9 mouse cellular contexts compared by ENCODE assay signal in genomic region chr5:134530830-134531229, GRCm38 (mm10). TPM values are rescaled to one million over a fixed set of nuclear protein-coding genes. Genes with fewer than 3 reads are reported as not detected.
DNase-seq lines count a peak whose midpoint lies in the region; ATAC-seq lines count a peak whose summit lies in the region.
"Had no signal": no experiment of that assay in that cellular context is flagged by ENCODE, and none has a peak within 500 bp of the region (broad histone marks: within the 10 kb centered on the region; RNA-seq: fewer than 3 reads in every experiment).

No protein-coding gene starts in this region.

- no peaks in the 10 kb centered on the region for H3K9me3 ChIP-seq in heart, embryonic 11.5 days (replicated peaks; ENCODE audit: control insufficient read depth, low read length)
- H3K9me3 ChIP-seq: midbrain, embryonic 12.5 days had no signal

- H3K9ac ChIP-seq in heart, embryonic 11.5 days (ENCODE audit: low read depth, low read length): no peak overlapping the region
- H3K9ac ChIP-seq: midbrain, embryonic 12.5 days had no signal

- DNase-seq in heart, adult 11 months: peak; percentile 95
- peak; percentile 84 for DNase-seq in adrenal gland, postnatal 14 days
- DNase-seq in frontal cortex, postnatal 14 days (ENCODE audit: low spot score in 2 of 2): peak; percentile 57 to 67
- peak; percentile 61 to 76 for DNase-seq in left cerebral cortex, adult 18-20 months (ENCODE audit: low spot score in 2 of 2)
- DNase-seq in right cerebral cortex, postnatal 4 days: peak; percentile 87
- no peak for DNase-seq in spleen, postnatal 4 days (ENCODE audit: low spot score in 2 of 2)

- H3K36me3 ChIP-seq in heart, embryonic 11.5 days (ENCODE audit: control insufficient read depth, insufficient read depth, low read length): peaks cover 4% of the 10 kb centered on the region; the same call in 1 of the 2 replicates

- no peaks in the 10 kb centered on the region for H3K27me3 ChIP-seq in heart, embryonic 11.5 days (ENCODE audit: control insufficient read depth, insufficient read depth, low read length)
- H3K27me3 ChIP-seq: midbrain, embryonic 12.5 days had no signal

- no peak overlapping the region for H3K4me2 ChIP-seq in heart, embryonic 11.5 days
- H3K4me2 ChIP-seq: midbrain, embryonic 12.5 days had no signal

- 61% methylated on average over 7 of the region's 7 CpGs for WGBS in heart, embryonic 11.5 days (ENCODE audit: insufficient replicate concordance)

- H3K4me1 ChIP-seq in heart, embryonic 11.5 days (ENCODE audit: control insufficient read depth, insufficient read depth, low read length): no peaks in the 10 kb centered on the region

- no peak for ATAC-seq in heart, embryonic 11.5 days (replicated peaks; ENCODE audit: insufficient number of reproducible peaks, low FRiP score, low TSS enrichment)
- ATAC-seq in CD4-positive, CD25-positive, alpha-beta regulatory T cell, adult 4 months: no peak

- H3K4me3 ChIP-seq in heart, embryonic 11.5 days (ENCODE audit: low read depth, low read length): no peak overlapping the region
- H3K4me3 ChIP-seq: midbrain, embryonic 12.5 days had no signal

- H3K27ac ChIP-seq in heart, embryonic 11.5 days (ENCODE audit: low read depth, low read length): no peak overlapping the region
- H3K27ac ChIP-seq: midbrain, embryonic 12.5 days had no signal

RNA-seq across cellular contexts. Expression of gene Clip2, which starts 21.4 kb away (rescaled TPM):
- polyA plus RNA-seq in heart, embryonic 11.5 days (2014; fragmentation: Nextera tagmentation; extraction: Ambion mirVana): 1.7 and 2.2 TPM in 2 replicates
- 23.4 and 25.3 TPM in 2 replicates for total RNA-seq in adrenal gland, postnatal 14 days (2021)
- 100 to 1,000 TPM; 116 to 119 TPM for total RNA-seq in left cerebral cortex, adult 18-20 months (2021)
- under 1 TPM; 0.52 to 0.54 TPM for polyA plus RNA-seq in CD4-positive, CD25-positive, alpha-beta regulatory T cell, adult 4 months (2017; shearing (Covaris generic))

RNA-seq across cellular contexts. Expression of gene Syna, which starts 29.1 kb away (rescaled TPM):
- not detected in 2 replicates for polyA plus RNA-seq in heart, embryonic 11.5 days (2014; fragmentation: Nextera tagmentation; extraction: Ambion mirVana)
- total RNA-seq in adrenal gland, postnatal 14 days (2021): not detected in 2 replicates
- total RNA-seq in left cerebral cortex, adult 18-20 months (2021): under 1 TPM in 1 of 2 experiments, not detected in 1; 0.21 TPM
- under 1 TPM in 1 of 2 experiments, not detected in 1; 0.60 TPM for polyA plus RNA-seq in CD4-positive, CD25-positive, alpha-beta regulatory T cell, adult 4 months (2017; shearing (Covaris generic))

RNA-seq across cellular contexts. Expression of gene Rfc2, which starts 50.3 kb away (rescaled TPM):
- polyA plus RNA-seq in heart, embryonic 11.5 days (2014; fragmentation: Nextera tagmentation; extraction: Ambion mirVana): 216 and 234 TPM in 2 replicates
- total RNA-seq in adrenal gland, postnatal 14 days (2021): 47.2 and 51.2 TPM in 2 replicates
- total RNA-seq in left cerebral cortex, adult 18-20 months (2021): 10 to 100 TPM; 54.9 to 64.6 TPM
- polyA plus RNA-seq in CD4-positive, CD25-positive, alpha-beta regulatory T cell, adult 4 months (2017; shearing (Covaris generic)): 100 to 1,000 TPM; 134 to 185 TPM

Comparison
In these comparisons a context has a peak if more than half of its experiments do, and no peak if none do; other contexts are left out.
1. DNase-seq: peak in heart, adult 11 months (single experiment), adrenal gland, postnatal 14 days (single experiment), frontal cortex, postnatal 14 days (2 of 2), left cerebral cortex, adult 18-20 months (2 of 2) and right cerebral cortex, postnatal 4 days (single experiment); none in spleen, postnatal 4 days (0 of 2).